Mouse (Mus musculus): ENCODE data around the gene Ccpg1. TPM values are rescaled to one million over a fixed set of nuclear protein-coding genes. Genes with fewer than 3 reads are reported as not detected.

Ccpg1 gene
- polyA plus RNA-seq, 1 experiment: 65.3 TPM

- Histone ChIP-seq H3K27ac (ENCODE audit: control insufficient read depth, insufficient read depth, low read depth, low read length, poor library complexity) (peak overlapping the region; percentile 73; the same call in 1 of the 2 replicates), H3K4me1 (ENCODE audit: control insufficient read depth, insufficient read depth, low read length) (no peaks in the 10 kb centered on the region; the same call in 1 of the 2 replicates), H3K4me3 (replicated peaks; ENCODE audit: control insufficient read depth, low read depth, low read length) (no peak overlapping the region)
- no peak for TF ChIP-seq CTCF (IDR thresholded peaks at IDR 0.05; ENCODE audit: control insufficient read depth, insufficient read depth, low read length)
- no peak for TF ChIP-seq POLR2A (IDR thresholded peaks at IDR 0.05; ENCODE audit: borderline replicate concordance, control insufficient read depth, low read depth, low read length)
- 67% methylated on average over 13 of the region's 13 CpGs for WGBS
Measured at GRCm38 (mm10) chr9:73001314-73002011, 16.2 kb downstream of the Ccpg1 start.

- H3K27ac ChIP-seq (ENCODE audit: control insufficient read depth, insufficient read depth, low read depth, low read length, poor library complexity): no peak overlapping the region
- no peak for TF ChIP-seq POLR2A (IDR thresholded peaks at IDR 0.05; ENCODE audit: borderline replicate concordance, control insufficient read depth, low read depth, low read length)
- TF ChIP-seq CTCF (IDR thresholded peaks at IDR 0.05; ENCODE audit: control insufficient read depth, insufficient read depth, low read length): no peak
- WGBS: 79% methylated on average over 3 of the region's 3 CpGs
- no peaks in the 10 kb centered on the region; the same call in 1 of the 2 replicates for H3K4me1 ChIP-seq (ENCODE audit: control insufficient read depth, insufficient read depth, low read length)
- H3K4me3 ChIP-seq (replicated peaks; ENCODE audit: control insufficient read depth, low read depth, low read length): no peak overlapping the region
Measured at GRCm38 (mm10) chr9:73002177-73002576, 16.9 kb downstream of the Ccpg1 start.

GRCm38 (mm10) chr9:73004076-73004475, 18.8 kb downstream of the Ccpg1 start:
- Histone ChIP-seq H3K4me3 (replicated peaks; ENCODE audit: control insufficient read depth, low read depth, low read length) (no peak overlapping the region), H3K27ac (ENCODE audit: control insufficient read depth, insufficient read depth, low read depth, low read length, poor library complexity) (no peak overlapping the region), H3K4me1 (ENCODE audit: control insufficient read depth, insufficient read depth, low read length) (no peaks in the 10 kb centered on the region; the same call in 1 of the 2 replicates)
- 90% methylated on average over 8 of the region's 8 CpGs for WGBS
- no peak for TF ChIP-seq POLR2A (IDR thresholded peaks at IDR 0.05; ENCODE audit: borderline replicate concordance, control insufficient read depth, low read depth, low read length)
- no peak for TF ChIP-seq CTCF (IDR thresholded peaks at IDR 0.05; ENCODE audit: control insufficient read depth, insufficient read depth, low read length)

GRCm38 (mm10) chr9:73005106-73005505, 19.9 kb downstream of the Ccpg1 start:
- Histone ChIP-seq H3K4me1 (ENCODE audit: control insufficient read depth, insufficient read depth, low read length) (no peaks in the 10 kb centered on the region; the same call in 1 of the 2 replicates), H3K27ac (ENCODE audit: control insufficient read depth, insufficient read depth, low read depth, low read length, poor library complexity) (no peak overlapping the region), H3K4me3 (replicated peaks; ENCODE audit: control insufficient read depth, low read depth, low read length) (no peak overlapping the region)
- 66% methylated on average over 6 of the region's 6 CpGs for WGBS
- no peak for TF ChIP-seq CTCF (IDR thresholded peaks at IDR 0.05; ENCODE audit: control insufficient read depth, insufficient read depth, low read length)
- no peak for TF ChIP-seq POLR2A (IDR thresholded peaks at IDR 0.05; ENCODE audit: borderline replicate concordance, control insufficient read depth, low read depth, low read length)

GRCm38 (mm10) chr9:73006175-73006574, 20.9 kb downstream of the Ccpg1 start:
- Histone ChIP-seq H3K27ac (ENCODE audit: control insufficient read depth, insufficient read depth, low read depth, low read length, poor library complexity) (no peak overlapping the region), H3K4me3 (replicated peaks; ENCODE audit: control insufficient read depth, low read depth, low read length) (no peak overlapping the region), H3K4me1 (ENCODE audit: control insufficient read depth, insufficient read depth, low read length) (no peaks in the 10 kb centered on the region; the same call in 1 of the 2 replicates)
- WGBS: 90% methylated on average over 3 of the region's 3 CpGs
- TF ChIP-seq CTCF (IDR thresholded peaks at IDR 0.05; ENCODE audit: control insufficient read depth, insufficient read depth, low read length) (no peak), POLR2A (IDR thresholded peaks at IDR 0.05; ENCODE audit: borderline replicate concordance, control insufficient read depth, low read depth, low read length) (no peak)

- no peak for TF ChIP-seq POLR2A (IDR thresholded peaks at IDR 0.05; ENCODE audit: borderline replicate concordance, control insufficient read depth, low read depth, low read length)
- Histone ChIP-seq H3K4me1 (ENCODE audit: control insufficient read depth, insufficient read depth, low read length) (no peaks in the 10 kb centered on the region; the same call in 1 of the 2 replicates), H3K4me3 (replicated peaks; ENCODE audit: control insufficient read depth, low read depth, low read length) (no peak overlapping the region), H3K27ac (ENCODE audit: control insufficient read depth, insufficient read depth, low read depth, low read length, poor library complexity) (no peak overlapping the region)
- WGBS: 14% methylated on average over 3 of the region's 3 CpGs
Measured at GRCm38 (mm10) chr9:73008384-73008783, 23.2 kb downstream of the Ccpg1 start.

GRCm38 (mm10) chr9:73012629-73013028, 27.4 kb downstream of the Ccpg1 start:
- TF ChIP-seq CTCF (IDR thresholded peaks at IDR 0.05; ENCODE audit: control insufficient read depth, insufficient read depth, low read length): no peak
- no peak for TF ChIP-seq POLR2A (IDR thresholded peaks at IDR 0.05; ENCODE audit: borderline replicate concordance, control insufficient read depth, low read depth, low read length)
- Histone ChIP-seq H3K4me3 (replicated peaks; ENCODE audit: control insufficient read depth, low read depth, low read length) (no peak overlapping the region), H3K27ac (ENCODE audit: control insufficient read depth, insufficient read depth, low read depth, low read length, poor library complexity) (no peak overlapping the region), H3K4me1 (ENCODE audit: control insufficient read depth, insufficient read depth, low read length) (no peaks in the 10 kb centered on the region)
- WGBS: 85% methylated on average over 4 of the region's 4 CpGs

GRCm38 (mm10) chr9:73014724-73015123, 29.5 kb downstream of the Ccpg1 start:
- Histone ChIP-seq H3K27ac (ENCODE audit: control insufficient read depth, insufficient read depth, low read depth, low read length, poor library complexity) (no peak overlapping the region), H3K4me3 (replicated peaks; ENCODE audit: control insufficient read depth, low read depth, low read length) (no peak overlapping the region), H3K4me1 (ENCODE audit: control insufficient read depth, insufficient read depth, low read length) (no peaks in the 10 kb centered on the region)
- TF ChIP-seq CTCF (IDR thresholded peaks at IDR 0.05; ENCODE audit: control insufficient read depth, insufficient read depth, low read length) (no peak), POLR2A (IDR thresholded peaks at IDR 0.05; ENCODE audit: borderline replicate concordance, control insufficient read depth, low read depth, low read length) (no peak)
- 91% methylated on average over 13 of the region's 13 CpGs for WGBS

Data from bone marrow, adult 2 months (tissue).